Mouse (Mus musculus): ENCODE measurements around the gene Lrrc23. TPM values are rescaled to one million over a fixed set of nuclear protein-coding genes. Genes with fewer than 3 reads are reported as not detected.

Gene Lrrc23
- polyA plus RNA-seq, 1 experiment from 2014 or later = 3.6 TPM

GRCm38 (mm10) chr6:124732476-124733370 is 46.8 kb downstream of the Lrrc23 start:
- Histone ChIP-seq H3K9me3 (replicated peaks) (no peaks in the 10 kb centered on the region), H3K36me3 (ENCODE audit: poor library complexity, severe bottlenecking) (no peaks in the 10 kb centered on the region), H3K9ac (no peak overlapping the region), H3K27me3 (no peaks in the 10 kb centered on the region), H3K27ac (no peak overlapping the region), H3K4me3 (no peak overlapping the region), H3K4me2 (no peak overlapping the region), H3K4me1 (no peaks in the 10 kb centered on the region)
- no peak for ATAC-seq
- 56% methylated on average over 19 of the region's 19 CpGs for WGBS

- 90% methylated on average over 7 of the region's 7 CpGs for WGBS
- Histone ChIP-seq H3K9me3 (replicated peaks) (no peaks in the 10 kb centered on the region), H3K4me1 (no peaks in the 10 kb centered on the region), H3K36me3 (ENCODE audit: poor library complexity, severe bottlenecking) (no peaks in the 10 kb centered on the region), H3K27ac (no peak overlapping the region), H3K4me2 (no peak overlapping the region), H3K4me3 (no peak overlapping the region), H3K9ac (no peak overlapping the region), H3K27me3 (no peaks in the 10 kb centered on the region)
- ATAC-seq = no peak
These were observed 48.5 kb downstream of the Lrrc23 start for GRCm38 (mm10) chr6:124731038-124731437.

GRCm38 (mm10) chr6:124729850-124730705 is 49.4 kb downstream of the Lrrc23 start:
- no peaks in the 10 kb centered on the region for H3K4me1 ChIP-seq
- H3K9me3 ChIP-seq (replicated peaks) = no peaks in the 10 kb centered on the region
- no peak overlapping the region for H3K4me2 ChIP-seq
- no peak overlapping the region for H3K9ac ChIP-seq
- no peak overlapping the region for H3K27ac ChIP-seq
- H3K27me3 ChIP-seq = no peaks in the 10 kb centered on the region
- 89% methylated on average over 7 of the region's 8 CpGs for whole genome bisulfite sequencing
- no peaks in the 10 kb centered on the region for H3K36me3 ChIP-seq (ENCODE audit: poor library complexity, severe bottlenecking)
- H3K4me3 ChIP-seq = no peak overlapping the region
- ATAC-seq = no peak

GRCm38 (mm10) chr6:124728621-124729020 is 50.9 kb downstream of the Lrrc23 start:
- Histone ChIP-seq H3K4me2 (no peak overlapping the region), H3K27ac (no peak overlapping the region), H3K9me3 (replicated peaks) (no peaks in the 10 kb centered on the region), H3K4me3 (no peak overlapping the region), H3K4me1 (no peaks in the 10 kb centered on the region), H3K9ac (no peak overlapping the region), H3K27me3 (no peaks in the 10 kb centered on the region), H3K36me3 (ENCODE audit: poor library complexity, severe bottlenecking) (no peaks in the 10 kb centered on the region)
- no peak for ATAC-seq
- 90% methylated on average over 10 of the region's 10 CpGs for WGBS

- ATAC-seq = no peak
- Histone ChIP-seq H3K4me2 (no peak overlapping the region), H3K9ac (no peak overlapping the region), H3K4me1 (no peaks in the 10 kb centered on the region), H3K4me3 (no peak overlapping the region), H3K9me3 (replicated peaks) (no peaks in the 10 kb centered on the region), H3K27me3 (no peaks in the 10 kb centered on the region), H3K27ac (no peak overlapping the region), H3K36me3 (ENCODE audit: poor library complexity, severe bottlenecking) (no peaks in the 10 kb centered on the region)
- 89% methylated on average over 10 of the region's 10 CpGs for WGBS
These were observed 55.1 kb downstream of the Lrrc23 start for GRCm38 (mm10) chr6:124724472-124724871.

- WGBS = 83% methylated on average over 8 of the region's 8 CpGs
- H3K27ac ChIP-seq = no peak overlapping the region
- no peaks in the 10 kb centered on the region for H3K4me1 ChIP-seq
- no peak overlapping the region for H3K4me3 ChIP-seq
- H3K9me3 ChIP-seq (replicated peaks) = no peaks in the 10 kb centered on the region
- no peak overlapping the region for H3K4me2 ChIP-seq
- ATAC-seq = no peak
- no peak overlapping the region for H3K9ac ChIP-seq
- no peaks in the 10 kb centered on the region for H3K36me3 ChIP-seq (ENCODE audit: poor library complexity, severe bottlenecking)
- no peaks in the 10 kb centered on the region for H3K27me3 ChIP-seq
These were observed 56.0 kb downstream of the Lrrc23 start for GRCm38 (mm10) chr6:124723541-124723940.

- H3K27me3 ChIP-seq = no peaks in the 10 kb centered on the region
- WGBS = 76% methylated on average over 6 of the region's 6 CpGs
- H3K4me3 ChIP-seq = no peak overlapping the region
- no peak for ATAC-seq
- no peaks in the 10 kb centered on the region for H3K4me1 ChIP-seq
- no peak overlapping the region for H3K27ac ChIP-seq
- H3K9me3 ChIP-seq (replicated peaks) = no peaks in the 10 kb centered on the region
- peaks cover under 1% of the 10 kb centered on the region; the same call in 1 of the 2 replicates for H3K36me3 ChIP-seq (ENCODE audit: poor library complexity, severe bottlenecking)
- no peak overlapping the region for H3K9ac ChIP-seq
- no peak overlapping the region for H3K4me2 ChIP-seq
These were observed 56.6 kb downstream of the Lrrc23 start for GRCm38 (mm10) chr6:124722876-124723473.

GRCm38 (mm10) chr6:124720904-124721303 is 58.6 kb downstream of the Lrrc23 start:
- WGBS = 61% methylated on average over 11 of the region's 11 CpGs
- Histone ChIP-seq H3K4me2 (no peak overlapping the region), H3K9ac (no peak overlapping the region; the same call in 1 of the 2 replicates)

More at GRCm38 (mm10) chr6:124720904-124721303, 58.6 kb downstream of the Lrrc23 start:
- Histone ChIP-seq H3K4me3 (no peak overlapping the region), H3K27me3 (no peaks in the 10 kb centered on the region), H3K36me3 (ENCODE audit: poor library complexity, severe bottlenecking) (peaks cover 22% of the 10 kb centered on the region), H3K27ac (no peak overlapping the region), H3K4me1 (no peaks in the 10 kb centered on the region; the same call in 1 of the 2 replicates), H3K9me3 (replicated peaks) (no peaks in the 10 kb centered on the region)
- ATAC-seq = no peak

Other genes starting within 250 kb of the Lrrc23 start
- 0.14 and 0.40 TPM in 2 replicates for gene C1s1, start 237.4 kb downstream of the Lrrc23 start, polyA plus RNA-seq (2015; fragmentation: Nextera tagmentation; extraction: Ambion mirVana)
- gene C1rb, start 209.4 kb downstream of the Lrrc23 start, polyA plus RNA-seq (2015; fragmentation: Nextera tagmentation; extraction: Ambion mirVana) = not detected in 2 replicates
- gene C1s2, start 143.6 kb downstream of the Lrrc23 start, polyA plus RNA-seq (2015; fragmentation: Nextera tagmentation; extraction: Ambion mirVana) = 0.13 TPM in 1 of 2 replicates, not detected in the other
- 34.8 and 36.6 TPM in 2 replicates for gene Lpcat3, start 116.7 kb downstream of the Lrrc23 start, polyA plus RNA-seq (2015; fragmentation: Nextera tagmentation; extraction: Ambion mirVana)
- 194 and 209 TPM in 2 replicates for gene Emg1, start 67.5 kb downstream of the Lrrc23 start, polyA plus RNA-seq (2015; fragmentation: Nextera tagmentation; extraction: Ambion mirVana)
- gene Phb2, start 67.4 kb downstream of the Lrrc23 start, polyA plus RNA-seq (2015; fragmentation: Nextera tagmentation; extraction: Ambion mirVana) = 289 and 292 TPM in 2 replicates
- gene Ptpn6, start 41.0 kb downstream of the Lrrc23 start, polyA plus RNA-seq (2015; fragmentation: Nextera tagmentation; extraction: Ambion mirVana) = 2.5 and 3.8 TPM in 2 replicates
- 675 and 699 TPM in 2 replicates for gene Grcc10, start 38.4 kb downstream of the Lrrc23 start, polyA plus RNA-seq (2015; fragmentation: Nextera tagmentation; extraction: Ambion mirVana)
- not detected in 2 replicates for gene Gm45234, start 23.7 kb downstream of the Lrrc23 start, polyA plus RNA-seq (2015; fragmentation: Nextera tagmentation; extraction: Ambion mirVana)
- 17.7 and 19.8 TPM in 2 replicates for gene Atn1, start 23.2 kb downstream of the Lrrc23 start, polyA plus RNA-seq (2015; fragmentation: Nextera tagmentation; extraction: Ambion mirVana)
- gene Eno2, start 10.1 kb downstream of the Lrrc23 start, polyA plus RNA-seq (2015; fragmentation: Nextera tagmentation; extraction: Ambion mirVana) = 15.4 and 19.4 TPM in 2 replicates
- gene Spsb2, start 28.9 kb upstream of the Lrrc23 start, polyA plus RNA-seq (2015; fragmentation: Nextera tagmentation; extraction: Ambion mirVana) = 5.1 and 5.3 TPM in 2 replicates
- 467 and 491 TPM in 2 replicates for gene Tpi1, start 34.6 kb upstream of the Lrrc23 start, polyA plus RNA-seq (2015; fragmentation: Nextera tagmentation; extraction: Ambion mirVana)
- 178 and 203 TPM in 2 replicates for gene Usp5, start 49.8 kb upstream of the Lrrc23 start, polyA plus RNA-seq (2015; fragmentation: Nextera tagmentation; extraction: Ambion mirVana)
- 207 and 217 TPM in 2 replicates for gene Cdca3, start 49.8 kb upstream of the Lrrc23 start, polyA plus RNA-seq (2015; fragmentation: Nextera tagmentation; extraction: Ambion mirVana)
- 0.46 and 0.74 TPM in 2 replicates for gene Gnb3, start 60.5 kb upstream of the Lrrc23 start, polyA plus RNA-seq (2015; fragmentation: Nextera tagmentation; extraction: Ambion mirVana)
- gene P3h3, start 78.0 kb upstream of the Lrrc23 start, polyA plus RNA-seq (2015; fragmentation: Nextera tagmentation; extraction: Ambion mirVana) = 11.4 and 12.4 TPM in 2 replicates
- 11.7 and 13.4 TPM in 2 replicates for gene Gpr162, start 84.3 kb upstream of the Lrrc23 start, polyA plus RNA-seq (2015; fragmentation: Nextera tagmentation; extraction: Ambion mirVana)
- 0.08 TPM in 2 replicates for gene Cd4, start 108.5 kb upstream of the Lrrc23 start, polyA plus RNA-seq (2015; fragmentation: Nextera tagmentation; extraction: Ambion mirVana)
- gene Lag3, start 132.0 kb upstream of the Lrrc23 start, polyA plus RNA-seq (2015; fragmentation: Nextera tagmentation; extraction: Ambion mirVana) = 1.3 and 1.9 TPM in 2 replicates
- gene Ptms, start 140.4 kb upstream of the Lrrc23 start, polyA plus RNA-seq (2015; fragmentation: Nextera tagmentation; extraction: Ambion mirVana) = 588 and 626 TPM in 2 replicates
- gene Mlf2, start 151.7 kb upstream of the Lrrc23 start, polyA plus RNA-seq (2015; fragmentation: Nextera tagmentation; extraction: Ambion mirVana) = 398 and 409 TPM in 2 replicates
- gene Cops7a, start 185.8 kb upstream of the Lrrc23 start, polyA plus RNA-seq (2015; fragmentation: Nextera tagmentation; extraction: Ambion mirVana) = 89.0 and 99.3 TPM in 2 replicates
- 13.0 and 16.1 TPM in 2 replicates for gene Pianp, start 217.0 kb upstream of the Lrrc23 start, polyA plus RNA-seq (2015; fragmentation: Nextera tagmentation; extraction: Ambion mirVana)
- 18.1 and 19.9 TPM in 2 replicates for gene Zfp384, start 229.4 kb upstream of the Lrrc23 start, polyA plus RNA-seq (2015; fragmentation: Nextera tagmentation; extraction: Ambion mirVana)